Mouse (Mus musculus): ENCODE measurements around the gene Drd2. TPM values are rescaled to one million over a fixed set of nuclear protein-coding genes. Genes with fewer than 3 reads are reported as not detected.

Drd2 gene
- polyA plus RNA-seq, 1 experiment from 2014 or later = 0.11 TPM

GRCm38 (mm10) chr9:49384041-49384440, 43.6 kb downstream of the Drd2 start:
- H3K27ac ChIP-seq (ENCODE audit: low read length) = no peak overlapping the region
- ATAC-seq (replicated peaks; ENCODE audit: extremely low read depth, insufficient read depth, low FRiP score) = no peak
- H3K36me3 ChIP-seq (ENCODE audit: control insufficient read depth, insufficient read depth) = no peaks in the 10 kb centered on the region
- 86% methylated on average over 3 of the region's 3 CpGs for whole genome bisulfite sequencing
- no peaks in the 10 kb centered on the region for H3K27me3 ChIP-seq (ENCODE audit: control insufficient read depth, insufficient read depth, low read length)
- H3K4me3 ChIP-seq (ENCODE audit: low read length) = no peak overlapping the region
- H3K4me2 ChIP-seq (ENCODE audit: low read depth, low read length) = no peak overlapping the region
- peaks cover 9% of the 10 kb centered on the region for H3K4me1 ChIP-seq (ENCODE audit: control insufficient read depth, insufficient read depth, low read length)
- H3K9ac ChIP-seq (ENCODE audit: low read length) = no peak overlapping the region
- H3K9me3 ChIP-seq (replicated peaks; ENCODE audit: control insufficient read depth, low read length) = no peaks in the 10 kb centered on the region

- peak overlapping the region; percentile 40 for H3K4me2 ChIP-seq (ENCODE audit: low read depth, low read length)
- no peaks in the 10 kb centered on the region for H3K36me3 ChIP-seq (ENCODE audit: control insufficient read depth, insufficient read depth)
- H3K4me3 ChIP-seq (ENCODE audit: low read length) = no peak overlapping the region
- 0 out of 2 replicates have a peak overlapping the region, but pooled peaks have one; percentile 16 for H3K27ac ChIP-seq (ENCODE audit: low read length)
- no peak for ATAC-seq (replicated peaks; ENCODE audit: extremely low read depth, insufficient read depth, low FRiP score)
- H3K27me3 ChIP-seq (ENCODE audit: control insufficient read depth, insufficient read depth, low read length) = no peaks in the 10 kb centered on the region
- no peak overlapping the region for H3K9ac ChIP-seq (ENCODE audit: low read length)
- no peaks in the 10 kb centered on the region for H3K9me3 ChIP-seq (replicated peaks; ENCODE audit: control insufficient read depth, low read length)
- peaks cover 9% of the 10 kb centered on the region for H3K4me1 ChIP-seq (ENCODE audit: control insufficient read depth, insufficient read depth, low read length)
- WGBS = 41% methylated on average over 6 of the region's 6 CpGs
Observed at GRCm38 (mm10) chr9:49384855-49385254, 44.4 kb downstream of the Drd2 start.

GRCm38 (mm10) chr9:49385301-49385700, 44.9 kb downstream of the Drd2 start:
- no peaks in the 10 kb centered on the region for H3K36me3 ChIP-seq (ENCODE audit: control insufficient read depth, insufficient read depth)
- H3K4me3 ChIP-seq (ENCODE audit: low read length) = no peak overlapping the region
- H3K27me3 ChIP-seq (ENCODE audit: control insufficient read depth, insufficient read depth, low read length) = no peaks in the 10 kb centered on the region
- ATAC-seq (replicated peaks; ENCODE audit: extremely low read depth, insufficient read depth, low FRiP score) = no peak
- peak overlapping the region; percentile 40 for H3K4me2 ChIP-seq (ENCODE audit: low read depth, low read length)
- H3K9me3 ChIP-seq (replicated peaks; ENCODE audit: control insufficient read depth, low read length) = no peaks in the 10 kb centered on the region
- peaks cover 9% of the 10 kb centered on the region for H3K4me1 ChIP-seq (ENCODE audit: control insufficient read depth, insufficient read depth, low read length)
- H3K27ac ChIP-seq (ENCODE audit: low read length) = peak overlapping the region; percentile 40
- no peak overlapping the region for H3K9ac ChIP-seq (ENCODE audit: low read length)
- 8% methylated on average over 7 of the region's 7 CpGs for WGBS

GRCm38 (mm10) chr9:49386119-49386518, 45.7 kb downstream of the Drd2 start:
- 50% methylated on average over 10 of the region's 11 CpGs for WGBS
- Histone ChIP-seq H3K4me1 (ENCODE audit: control insufficient read depth, insufficient read depth, low read length) (peaks cover 9% of the 10 kb centered on the region), H3K4me3 (ENCODE audit: low read length) (no peak overlapping the region), H3K36me3 (ENCODE audit: control insufficient read depth, insufficient read depth) (no peaks in the 10 kb centered on the region), H3K9ac (ENCODE audit: low read length) (no peak overlapping the region), H3K27ac (ENCODE audit: low read length) (no peak overlapping the region), H3K9me3 (replicated peaks; ENCODE audit: control insufficient read depth, low read length) (no peaks in the 10 kb centered on the region), H3K4me2 (ENCODE audit: low read depth, low read length) (no peak overlapping the region), H3K27me3 (ENCODE audit: control insufficient read depth, insufficient read depth, low read length) (no peaks in the 10 kb centered on the region)
- no peak for ATAC-seq (replicated peaks; ENCODE audit: extremely low read depth, insufficient read depth, low FRiP score)

GRCm38 (mm10) chr9:49392242-49392641, 51.8 kb downstream of the Drd2 start:
- Histone ChIP-seq H3K4me2 (ENCODE audit: low read depth, low read length) (no peak overlapping the region), H3K27ac (ENCODE audit: low read length) (no peak overlapping the region), H3K4me1 (ENCODE audit: control insufficient read depth, insufficient read depth, low read length) (no peaks in the 10 kb centered on the region), H3K4me3 (ENCODE audit: low read length) (no peak overlapping the region), H3K9ac (ENCODE audit: low read length) (no peak overlapping the region), H3K27me3 (ENCODE audit: control insufficient read depth, insufficient read depth, low read length) (no peaks in the 10 kb centered on the region), H3K9me3 (replicated peaks; ENCODE audit: control insufficient read depth, low read length) (no peaks in the 10 kb centered on the region), H3K36me3 (ENCODE audit: control insufficient read depth, insufficient read depth) (no peaks in the 10 kb centered on the region)
- 44% methylated on average over 2 of the region's 2 CpGs for whole genome bisulfite sequencing
- ATAC-seq (replicated peaks; ENCODE audit: extremely low read depth, insufficient read depth, low FRiP score) = no peak

GRCm38 (mm10) chr9:49396006-49396405, 55.6 kb downstream of the Drd2 start:
- Histone ChIP-seq H3K27ac (ENCODE audit: low read length) (no peak overlapping the region), H3K4me2 (ENCODE audit: low read depth, low read length) (no peak overlapping the region), H3K9me3 (replicated peaks; ENCODE audit: control insufficient read depth, low read length) (no peaks in the 10 kb centered on the region), H3K27me3 (ENCODE audit: control insufficient read depth, insufficient read depth, low read length) (no peaks in the 10 kb centered on the region), H3K4me1 (ENCODE audit: control insufficient read depth, insufficient read depth, low read length) (no peaks in the 10 kb centered on the region), H3K4me3 (ENCODE audit: low read length) (no peak overlapping the region), H3K9ac (ENCODE audit: low read length) (no peak overlapping the region), H3K36me3 (ENCODE audit: control insufficient read depth, insufficient read depth) (no peaks in the 10 kb centered on the region)
- ATAC-seq (replicated peaks; ENCODE audit: extremely low read depth, insufficient read depth, low FRiP score) = no peak

GRCm38 (mm10) chr9:49403711-49404110, 63.3 kb downstream of the Drd2 start:
- Histone ChIP-seq H3K9ac (ENCODE audit: low read length) (no peak overlapping the region), H3K9me3 (replicated peaks; ENCODE audit: control insufficient read depth, low read length) (no peaks in the 10 kb centered on the region), H3K4me2 (ENCODE audit: low read depth, low read length) (no peak overlapping the region), H3K4me1 (ENCODE audit: control insufficient read depth, insufficient read depth, low read length) (no peaks in the 10 kb centered on the region), H3K36me3 (ENCODE audit: control insufficient read depth, insufficient read depth) (no peaks in the 10 kb centered on the region), H3K27me3 (ENCODE audit: control insufficient read depth, insufficient read depth, low read length) (no peaks in the 10 kb centered on the region), H3K27ac (ENCODE audit: low read length) (no peak overlapping the region), H3K4me3 (ENCODE audit: low read length) (no peak overlapping the region)
- WGBS = 60% methylated on average over 2 of the region's 2 CpGs
- ATAC-seq (replicated peaks; ENCODE audit: extremely low read depth, insufficient read depth, low FRiP score) = no peak

- H3K9me3 ChIP-seq (replicated peaks; ENCODE audit: control insufficient read depth, low read length) = no peaks in the 10 kb centered on the region
- H3K9ac ChIP-seq (ENCODE audit: low read length) = no peak overlapping the region
- H3K4me1 ChIP-seq (ENCODE audit: control insufficient read depth, insufficient read depth, low read length) = no peaks in the 10 kb centered on the region
- ATAC-seq (replicated peaks; ENCODE audit: extremely low read depth, insufficient read depth, low FRiP score) = no peak
- no peak overlapping the region for H3K27ac ChIP-seq (ENCODE audit: low read length)
- 84% methylated on average over 5 of the region's 5 CpGs for WGBS
- H3K4me3 ChIP-seq (ENCODE audit: low read length) = no peak overlapping the region
- H3K36me3 ChIP-seq (ENCODE audit: control insufficient read depth, insufficient read depth) = no peaks in the 10 kb centered on the region
- H3K27me3 ChIP-seq (ENCODE audit: control insufficient read depth, insufficient read depth, low read length) = no peaks in the 10 kb centered on the region
- no peak overlapping the region for H3K4me2 ChIP-seq (ENCODE audit: low read depth, low read length)
Observed at GRCm38 (mm10) chr9:49407028-49407427, 66.6 kb downstream of the Drd2 start.

GRCm38 (mm10) chr9:49410621-49411020, 70.2 kb downstream of the Drd2 start:
- H3K27me3 ChIP-seq (ENCODE audit: control insufficient read depth, insufficient read depth, low read length) = no peaks in the 10 kb centered on the region
- ATAC-seq (replicated peaks; ENCODE audit: extremely low read depth, insufficient read depth, low FRiP score) = no peak
- no peak overlapping the region for H3K4me3 ChIP-seq (ENCODE audit: low read length)
- 56% methylated on average over 5 of the region's 5 CpGs for WGBS
- no peaks in the 10 kb centered on the region for H3K4me1 ChIP-seq (ENCODE audit: control insufficient read depth, insufficient read depth, low read length)
- no peak overlapping the region for H3K4me2 ChIP-seq (ENCODE audit: low read depth, low read length)
- no peaks in the 10 kb centered on the region for H3K9me3 ChIP-seq (replicated peaks; ENCODE audit: control insufficient read depth, low read length)
- no peak overlapping the region for H3K27ac ChIP-seq (ENCODE audit: low read length)
- no peaks in the 10 kb centered on the region for H3K36me3 ChIP-seq (ENCODE audit: control insufficient read depth, insufficient read depth)
- H3K9ac ChIP-seq (ENCODE audit: low read length) = no peak overlapping the region

GRCm38 (mm10) chr9:49423866-49424265, 83.4 kb downstream of the Drd2 start:
- H3K36me3 ChIP-seq (ENCODE audit: control insufficient read depth, insufficient read depth) = no peaks in the 10 kb centered on the region
- no peak overlapping the region for H3K4me2 ChIP-seq (ENCODE audit: low read depth, low read length)
- WGBS = 88% methylated on average over 5 of the region's 5 CpGs
- H3K9ac ChIP-seq (ENCODE audit: low read length) = no peak overlapping the region
- H3K27ac ChIP-seq (ENCODE audit: low read length) = no peak overlapping the region
- no peaks in the 10 kb centered on the region for H3K4me1 ChIP-seq (ENCODE audit: control insufficient read depth, insufficient read depth, low read length)
- no peaks in the 10 kb centered on the region for H3K9me3 ChIP-seq (replicated peaks; ENCODE audit: control insufficient read depth, low read length)
- no peak for ATAC-seq (replicated peaks; ENCODE audit: extremely low read depth, insufficient read depth, low FRiP score)
- no peaks in the 10 kb centered on the region for H3K27me3 ChIP-seq (ENCODE audit: control insufficient read depth, insufficient read depth, low read length)
- no peak overlapping the region for H3K4me3 ChIP-seq (ENCODE audit: low read length)

Data from heart, embryonic 16.5 days (tissue).